Mouse (Mus musculus) regulatory T cell (primary cell): Measurements from ENCODE around the gene Omp.

Source experiments
- in situ Hi-C: fragments of 300-600 bp; cut with MboI, MseI; formaldehyde crosslinking; loops from one replicate; pipeline ENCODE4 v1.15.1; 2025; ENCODE audit warnings: high pct_unique_total_duplicates

Gene Omp

DNA sequence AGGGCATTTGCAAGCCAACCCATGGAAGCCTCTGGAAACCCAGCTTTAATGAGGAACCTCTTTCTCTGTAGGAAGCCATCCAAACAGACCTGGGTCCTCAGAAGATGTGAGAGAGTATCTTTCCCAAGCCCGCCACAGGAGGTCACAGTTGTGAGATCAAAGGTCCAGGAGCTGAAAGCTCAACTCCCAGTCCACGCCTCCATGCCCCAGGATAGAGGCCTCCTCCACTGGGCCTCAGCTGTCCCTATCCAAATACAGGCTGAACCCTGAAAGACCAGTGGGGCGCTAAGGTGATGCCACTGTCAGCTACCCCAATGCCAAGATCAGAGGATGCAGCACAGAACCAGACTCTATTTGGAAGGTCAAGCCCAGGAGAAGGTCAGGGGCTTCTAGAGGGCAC is 2.7 kb downstream of the Omp start:
- in situ Hi-C loops = no loop called here

DNA sequence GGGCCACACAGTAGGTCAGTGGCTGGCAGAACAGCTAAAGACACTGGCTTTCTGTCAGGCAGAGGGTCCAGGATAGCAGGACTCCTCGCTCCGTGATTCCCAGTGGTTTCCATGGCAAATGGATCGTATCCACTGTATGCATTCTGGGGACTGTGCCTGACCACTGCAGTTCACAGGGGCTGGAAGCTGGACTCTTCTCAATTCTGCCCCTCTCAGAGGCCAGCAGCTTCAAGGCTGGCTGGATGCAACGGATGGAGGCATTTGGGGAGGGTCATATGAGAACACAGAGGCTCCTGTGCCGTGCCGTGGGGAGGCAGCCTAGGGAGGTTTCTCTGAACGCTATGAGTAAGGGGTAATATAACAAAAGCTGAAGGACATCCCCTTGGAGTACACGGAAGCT is 3.1 kb downstream of the Omp start:
- in situ Hi-C loops = no loop called here

DNA sequence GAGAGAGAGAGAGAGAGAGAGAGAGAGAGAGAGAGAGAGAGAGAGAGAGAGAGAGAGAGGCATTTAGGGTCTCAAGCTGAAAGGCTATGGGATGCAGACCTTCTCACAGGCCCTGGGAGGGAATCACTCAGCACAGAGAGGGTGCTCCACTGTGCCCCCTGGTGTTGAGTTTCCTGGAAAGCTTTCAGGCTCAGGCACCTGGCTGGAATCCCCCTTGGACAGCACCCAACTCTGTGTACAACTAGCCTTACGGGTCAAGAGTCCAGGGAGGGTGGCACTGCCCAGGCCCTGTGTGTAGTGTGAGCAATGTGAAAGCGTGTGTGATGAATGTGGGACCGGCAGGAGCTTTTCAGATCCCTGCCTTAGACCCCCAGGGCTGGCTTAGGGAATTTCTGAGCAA is 4.1 kb downstream of the Omp start:
- in situ Hi-C loops = no loop called here

DNA sequence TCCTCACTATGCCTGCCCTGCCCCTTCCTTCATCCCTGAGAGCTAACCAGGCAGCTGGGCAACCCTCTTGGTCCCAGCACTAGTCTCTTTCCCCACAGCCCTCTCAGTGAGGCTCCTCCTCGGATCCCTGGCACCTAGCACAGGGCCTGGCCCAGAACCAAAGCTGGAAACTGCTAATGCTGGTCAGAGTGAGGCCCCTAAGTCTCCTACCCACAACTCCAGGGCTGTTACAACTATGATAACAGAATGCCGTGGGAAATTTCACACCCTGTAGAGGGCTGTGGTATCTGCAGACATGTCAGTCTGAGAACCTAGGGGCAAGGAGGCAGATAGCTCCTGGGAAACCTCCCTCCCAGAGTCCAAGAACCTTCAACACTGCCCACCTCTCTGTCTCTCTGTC is 4.7 kb downstream of the Omp start:
- in situ Hi-C loops = no loop called here

DNA sequence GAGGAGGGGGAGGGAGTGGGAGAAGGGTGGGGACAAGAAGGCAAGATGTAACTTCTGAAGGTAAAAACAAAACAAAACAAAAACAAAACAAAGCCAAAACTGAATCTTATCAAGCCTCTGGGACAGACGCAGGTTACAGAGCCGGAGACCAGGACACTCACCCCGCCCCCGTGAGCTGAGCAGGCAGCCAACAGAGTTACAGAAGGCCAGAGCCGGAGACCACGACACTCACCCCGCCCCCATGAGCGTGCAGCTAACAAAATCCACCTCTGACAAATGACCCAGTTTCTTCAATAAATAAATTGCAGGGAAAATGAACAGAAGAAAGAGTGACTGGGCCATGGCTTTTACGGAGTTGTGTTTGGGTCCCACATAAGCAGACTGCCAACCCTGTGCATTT is 6.1 kb downstream of the Omp start:
- in situ Hi-C loops = no loop called here

DNA sequence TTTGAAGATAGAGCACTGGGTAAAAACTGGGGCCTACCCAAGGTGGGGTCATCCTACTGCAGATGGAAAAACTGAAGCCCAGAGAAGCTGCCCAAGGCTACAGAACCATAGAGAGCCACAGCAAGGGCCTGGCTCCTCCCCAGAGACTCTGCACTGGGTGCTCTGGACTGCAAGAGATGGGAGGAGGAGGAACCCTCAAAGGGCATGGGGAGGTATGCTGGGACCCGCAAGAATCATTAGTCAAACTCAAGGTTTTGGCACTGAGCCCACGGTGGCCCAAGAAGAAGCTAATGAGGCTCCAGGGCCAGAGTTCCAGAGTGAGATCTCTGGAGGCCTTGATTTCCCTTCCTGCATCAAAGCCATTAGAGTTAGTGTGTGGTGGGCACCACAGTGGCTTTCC is 7.3 kb downstream of the Omp start:
- in situ Hi-C loops = no loop called here

DNA sequence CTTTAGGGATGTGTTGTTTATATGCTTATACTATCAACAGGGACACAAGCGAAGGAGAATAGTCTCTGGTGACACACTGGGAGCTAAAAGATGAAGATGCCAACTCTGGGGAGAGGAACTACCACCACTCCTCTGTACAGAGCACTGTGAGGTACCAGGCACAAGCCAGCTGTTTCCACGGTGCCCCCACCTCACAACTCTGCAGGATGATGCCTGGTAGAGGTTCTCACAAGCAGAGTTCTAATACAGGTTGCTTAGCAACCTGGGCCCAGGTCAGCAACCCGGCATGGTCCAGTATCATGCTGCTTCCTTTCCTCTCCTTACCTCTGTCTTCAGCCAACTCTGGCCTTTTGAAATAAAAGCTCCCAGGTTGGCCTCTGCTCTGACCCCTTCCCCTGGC is 7.7 kb downstream of the Omp start:
- in situ Hi-C loops = no loop called here

DNA sequence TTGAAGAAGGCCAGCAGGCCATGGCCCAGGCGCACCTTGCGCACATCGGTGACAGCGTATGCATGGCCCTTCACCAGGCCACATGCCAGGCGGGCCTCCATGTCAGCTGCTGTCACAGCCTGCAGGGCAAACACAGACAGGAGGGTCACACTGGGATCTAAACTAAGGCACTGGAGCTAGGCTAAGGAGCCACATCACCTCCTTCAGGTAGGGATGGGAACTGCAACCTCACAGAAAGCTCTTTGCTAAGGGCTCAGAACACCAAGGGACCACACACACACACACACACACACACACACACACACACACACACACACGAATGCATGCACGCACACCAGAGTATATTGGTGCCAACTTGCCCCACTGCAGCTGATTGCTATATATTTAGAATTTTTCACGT is 13.6 kb downstream of the Omp start:
- in situ Hi-C loops = no loop called here

DNA sequence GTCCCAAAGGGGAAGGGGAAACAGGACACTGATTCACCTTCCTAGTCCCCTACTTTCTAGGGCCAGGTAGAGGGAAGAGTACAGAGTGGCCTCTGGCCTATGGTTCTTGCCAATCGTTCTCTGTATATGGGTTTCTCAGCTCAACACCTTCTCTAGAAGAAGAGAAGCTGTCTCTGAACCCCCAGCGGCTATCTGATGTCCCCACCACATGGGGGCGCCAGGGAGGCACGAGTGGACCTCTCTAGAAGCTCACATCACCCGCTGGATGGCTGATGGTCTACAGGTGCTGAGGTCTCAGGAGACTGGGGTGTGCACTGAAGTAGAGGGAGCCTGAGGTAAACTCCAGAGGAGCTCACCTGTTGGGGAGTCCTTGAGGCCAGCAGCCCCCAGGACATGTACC is 19.8 kb downstream of the Omp start:
- in situ Hi-C loops = no loop called here

DNA sequence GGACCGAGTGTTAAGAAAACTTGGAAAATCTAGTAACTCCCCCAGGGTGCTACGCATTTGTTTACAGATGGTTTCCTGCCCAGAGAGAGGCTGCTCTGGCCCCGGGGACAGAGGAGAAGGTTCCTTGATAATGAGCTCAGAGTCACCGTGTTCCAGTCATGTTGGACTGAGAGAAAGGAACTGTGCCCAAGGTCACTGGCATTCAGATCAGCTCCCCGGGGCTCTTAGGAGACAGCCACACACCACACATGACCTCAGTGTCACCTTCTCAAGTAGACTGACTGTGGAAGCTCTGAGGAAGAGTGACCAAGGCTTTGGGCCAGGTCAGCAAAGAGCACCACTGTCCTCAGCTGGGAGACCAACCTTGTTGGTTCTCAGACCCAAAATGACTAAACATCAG is 20.6 kb downstream of the Omp start:
- in situ Hi-C loops = loop anchor here (5.0 kb wide), 1 partner anchor 377 kb away; no protein-coding TSS in a partner anchor

DNA sequence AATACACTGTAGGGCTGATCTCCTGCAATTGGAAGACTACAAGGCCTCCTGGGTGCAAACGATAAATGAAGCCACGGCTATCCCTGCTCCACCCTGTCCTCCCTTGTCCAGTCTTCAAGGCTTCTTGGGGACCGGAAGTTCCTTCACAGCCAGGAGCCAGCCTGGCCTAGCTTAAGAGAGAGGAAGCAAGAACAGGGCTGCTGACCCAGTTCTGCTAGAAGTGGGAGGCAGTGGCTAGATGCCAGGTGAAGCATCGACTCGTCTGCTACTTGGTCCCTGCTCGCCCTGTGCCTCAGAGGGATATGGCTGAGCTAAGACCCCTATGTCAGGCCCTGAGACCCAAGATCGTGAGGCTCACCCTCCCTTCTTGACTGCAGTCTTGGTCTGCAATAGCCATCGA is 23.6 kb downstream of the Omp start:
- in situ Hi-C loops = loop anchor here (5.0 kb wide), 1 partner anchor 374 kb away; no protein-coding TSS in a partner anchor

DNA sequence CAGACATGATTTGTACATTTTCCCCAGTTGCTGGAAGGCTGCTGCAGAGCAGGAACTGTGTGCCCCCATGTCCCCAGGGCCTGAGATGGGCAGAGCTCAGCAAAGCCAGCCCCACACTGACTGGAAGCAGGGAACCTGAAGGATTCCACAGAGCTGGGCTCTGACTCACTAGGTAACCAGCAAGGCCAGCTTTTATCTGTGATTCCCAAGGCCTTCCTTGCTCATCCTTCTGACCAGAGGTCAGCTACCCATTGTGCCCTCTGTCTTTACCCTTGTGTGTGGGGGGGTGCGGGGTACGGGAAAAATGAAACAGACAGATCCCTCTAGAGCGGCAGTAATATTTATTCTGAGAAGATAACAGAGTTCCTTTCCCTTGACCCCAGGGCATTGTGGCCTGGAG is 24.1 kb downstream of the Omp start:
- in situ Hi-C loops = loop anchor here (5.0 kb wide), 1 partner anchor 374 kb away; no protein-coding TSS in a partner anchor

DNA sequence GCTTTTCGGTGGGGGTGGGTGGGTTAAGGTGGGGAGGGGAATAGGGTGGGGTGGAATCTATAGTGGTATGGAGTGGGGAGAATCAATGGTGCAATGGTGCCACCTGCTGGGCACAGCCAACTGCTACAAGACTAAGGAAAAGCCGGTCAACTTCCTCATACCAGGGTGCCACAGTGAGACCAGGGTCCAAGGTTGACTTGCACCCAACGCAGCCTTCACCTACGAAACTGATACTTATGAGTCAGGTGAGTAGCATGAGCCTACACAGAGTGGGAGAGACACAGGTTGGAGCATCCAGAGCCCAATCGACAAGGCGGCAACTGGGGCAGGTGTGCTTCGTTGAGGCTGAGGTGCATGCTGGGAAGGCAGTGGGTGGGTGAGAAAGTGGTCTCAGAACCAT is 25.0 kb downstream of the Omp start:
- in situ Hi-C loops = loop anchor here (5.0 kb wide), 1 partner anchor 373 kb away; no protein-coding TSS in a partner anchor

DNA sequence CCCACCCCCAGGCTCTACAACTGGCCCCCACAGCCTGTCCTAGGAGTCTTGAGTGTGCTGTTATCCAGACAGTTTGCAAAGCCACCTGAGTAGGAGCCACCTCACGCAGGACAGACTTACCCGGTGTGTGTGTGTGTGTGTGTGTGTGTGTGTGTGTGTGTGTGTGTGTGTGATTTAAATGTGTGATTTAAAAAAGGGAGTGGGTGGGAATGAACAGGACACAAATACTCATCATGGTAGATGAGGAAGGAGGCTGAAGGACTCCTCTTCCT is 25.4 kb downstream of the Omp start:
- in situ Hi-C loops = loop anchor here (5.0 kb wide), 2 partner anchors 48 to 373 kb away; no protein-coding TSS in a partner anchor

DNA sequence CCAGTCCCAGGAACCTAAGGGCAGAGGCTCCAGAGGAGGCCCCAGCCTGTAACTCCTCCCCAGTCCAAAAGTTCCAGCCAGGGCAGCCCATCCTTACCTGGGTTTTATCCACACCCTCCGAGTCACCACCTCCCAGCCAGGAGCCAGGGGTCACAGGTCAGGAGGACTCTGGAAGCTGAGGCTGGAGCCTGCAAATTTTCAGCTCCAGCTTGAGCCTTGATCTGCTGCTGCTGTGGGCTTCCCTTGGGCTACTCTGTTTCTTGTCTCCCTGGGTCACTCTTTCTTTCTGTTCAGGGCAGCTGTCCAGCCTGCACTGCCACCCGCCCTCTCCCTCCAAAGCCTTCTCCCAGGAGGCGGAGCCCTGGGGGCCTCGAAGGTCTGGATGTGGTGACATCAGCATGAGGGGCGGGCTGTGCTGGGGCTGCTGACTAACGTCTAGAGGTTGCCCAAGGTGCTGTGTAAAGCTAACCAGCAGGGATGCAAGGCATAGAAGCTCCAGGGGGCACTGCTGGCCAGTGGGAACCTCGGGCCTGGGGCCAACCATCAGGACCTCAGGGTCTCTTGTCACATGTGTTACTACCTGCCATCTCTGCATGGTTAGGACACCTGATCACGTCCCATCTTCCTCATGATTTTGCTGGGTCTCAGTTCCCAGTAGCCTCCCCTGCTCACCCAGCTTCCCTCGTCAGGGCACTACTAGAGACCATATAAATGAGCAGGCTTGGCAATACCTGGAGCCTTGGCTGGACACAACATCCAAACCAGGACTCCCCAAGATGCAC is 25.9 kb downstream of the Omp start, which contains the start of gene Myo7a:
Gene Myo7a (minus strand): TSS at position 346 of the 782 bp plus-strand sequence.
- in situ Hi-C loops = loop anchor here (5.0 kb wide), 1 partner anchor 47 kb away; no protein-coding TSS in a partner anchor

DNA sequence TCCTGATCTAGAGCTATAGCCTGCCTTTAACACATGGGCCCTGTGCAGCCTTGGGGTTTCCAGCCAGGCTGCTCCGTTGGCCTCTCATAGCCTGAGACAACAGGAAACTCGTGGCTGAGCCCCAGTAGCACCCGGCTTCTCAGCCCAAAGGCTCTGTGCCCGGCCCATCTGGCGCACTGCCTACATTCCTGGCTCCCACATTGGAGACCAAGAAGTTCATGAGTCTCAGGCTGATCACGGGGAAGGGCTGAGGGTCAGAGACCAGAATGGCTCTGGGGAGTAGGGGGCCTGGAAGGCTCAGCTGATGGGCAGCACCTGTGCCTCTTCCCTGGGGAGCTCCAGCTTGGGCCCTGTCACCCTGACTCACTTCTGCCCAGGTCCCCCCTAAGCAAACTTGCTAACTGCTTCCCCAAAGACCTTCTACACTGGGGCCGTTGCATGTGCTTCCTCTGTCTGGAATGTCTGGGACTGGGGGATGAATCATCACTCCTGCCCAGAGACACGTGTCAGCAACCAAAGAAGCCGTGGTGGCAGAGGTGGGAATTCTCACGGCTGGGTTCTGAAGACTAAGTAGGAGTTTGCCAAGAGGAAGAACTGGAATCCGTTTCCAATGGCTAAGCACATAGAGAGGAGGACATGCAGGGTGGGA is 28.2 kb downstream of the Omp start:
- in situ Hi-C loops = loop anchor here (5.0 kb wide), 1 partner anchor 45 kb away; no protein-coding TSS in a partner anchor

DNA sequence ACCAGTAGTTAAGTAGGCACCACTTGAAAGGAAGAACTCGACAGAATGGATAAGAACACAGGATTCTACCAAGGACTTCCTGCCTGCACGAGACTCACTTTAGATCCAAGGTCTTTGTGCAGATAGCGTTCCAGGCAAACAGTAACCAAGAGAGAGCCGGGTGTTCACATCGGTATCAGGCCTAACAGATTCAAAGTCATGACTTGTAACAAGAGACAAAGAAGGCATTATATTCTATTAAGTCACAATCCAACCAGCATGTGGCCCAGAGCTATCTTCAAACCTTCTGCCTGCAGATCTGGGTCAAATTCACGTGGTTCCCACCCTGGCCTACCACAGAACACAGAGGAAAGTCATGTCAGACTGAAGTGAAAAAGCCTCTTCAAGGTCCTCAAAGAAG is 30.6 kb downstream of the Omp start:
- in situ Hi-C loops = loop anchor here (5.0 kb wide), 1 partner anchor 42 kb away; no protein-coding TSS in a partner anchor

DNA sequence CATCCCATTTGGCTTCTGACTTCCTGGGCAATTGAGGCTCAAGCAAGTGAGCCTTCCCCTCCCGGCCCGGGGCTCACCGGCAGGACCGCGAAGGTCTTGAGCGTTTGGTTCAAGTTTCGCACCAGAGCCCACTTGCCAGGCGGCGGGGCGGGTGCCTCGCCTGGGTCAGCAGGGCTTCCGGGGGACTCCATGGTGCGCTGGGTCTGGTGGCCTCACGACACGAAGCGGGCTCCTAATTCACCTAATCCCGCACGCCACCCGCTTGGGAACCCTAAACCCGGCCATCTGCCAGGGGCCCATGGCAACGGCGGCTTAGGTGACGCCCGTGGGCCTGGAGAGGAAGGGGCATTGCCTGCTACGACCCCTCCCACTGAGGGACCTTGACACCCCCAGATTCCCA is 34.1 kb downstream of the Omp start:
- in situ Hi-C loops = no loop called here

DNA sequence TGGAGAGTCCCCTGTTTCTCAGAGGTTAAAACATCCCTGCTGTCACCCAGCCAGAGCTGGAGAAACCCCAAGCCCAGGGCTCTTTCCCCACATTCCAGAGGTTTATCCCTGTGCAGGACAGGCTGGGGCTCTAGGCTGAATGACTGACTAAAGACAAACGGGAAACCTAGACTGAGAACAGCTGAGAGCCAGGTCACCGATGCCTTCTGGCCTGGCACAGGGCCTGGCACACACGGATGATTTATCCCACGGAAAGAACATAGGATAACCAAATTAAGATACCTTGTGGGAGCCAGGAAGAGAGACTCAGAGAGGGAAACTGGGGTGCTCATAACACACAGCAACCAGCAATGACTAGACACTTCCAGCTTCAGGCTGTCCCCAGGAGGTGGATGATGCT is 35.5 kb downstream of the Omp start:
- in situ Hi-C loops = no loop called here

DNA sequence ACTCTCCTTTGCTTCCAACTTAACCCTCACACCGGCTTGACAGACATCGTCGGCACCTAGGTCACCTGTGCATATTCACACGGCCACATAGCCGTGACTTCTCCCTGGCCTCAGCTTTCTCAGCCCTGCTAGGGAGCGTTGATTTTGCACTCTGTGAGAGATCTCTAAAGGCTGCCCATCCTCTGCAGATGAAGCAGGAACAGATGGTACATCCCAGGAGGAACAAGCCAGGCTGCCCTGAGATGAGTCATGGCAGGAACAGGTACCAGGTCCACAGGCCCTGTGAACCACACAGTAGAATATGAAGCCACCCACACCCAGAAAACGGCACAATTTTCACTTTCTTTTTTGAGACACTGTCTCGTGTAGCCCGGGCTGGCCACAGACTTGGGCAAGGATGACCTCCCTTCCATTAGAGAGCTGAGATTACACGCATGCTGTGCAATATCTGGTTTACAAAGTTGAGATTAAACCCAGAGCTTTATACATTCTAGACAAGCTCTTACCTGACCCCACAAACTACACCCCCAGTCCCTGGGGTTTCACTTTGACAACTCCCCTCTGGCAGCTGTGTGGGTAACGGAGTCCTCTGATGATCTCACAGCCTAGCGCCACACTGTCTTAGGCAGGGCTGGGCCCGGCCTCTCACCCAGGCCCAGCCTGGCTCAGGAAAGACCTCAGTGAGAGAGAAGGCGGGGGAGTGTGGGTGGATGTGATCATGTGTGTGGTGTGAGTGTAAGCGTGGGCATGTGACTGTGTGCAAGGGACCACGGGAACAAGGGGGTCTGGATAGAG is 36.5 kb downstream of the Omp start:
- in situ Hi-C loops = no loop called here

DNA sequence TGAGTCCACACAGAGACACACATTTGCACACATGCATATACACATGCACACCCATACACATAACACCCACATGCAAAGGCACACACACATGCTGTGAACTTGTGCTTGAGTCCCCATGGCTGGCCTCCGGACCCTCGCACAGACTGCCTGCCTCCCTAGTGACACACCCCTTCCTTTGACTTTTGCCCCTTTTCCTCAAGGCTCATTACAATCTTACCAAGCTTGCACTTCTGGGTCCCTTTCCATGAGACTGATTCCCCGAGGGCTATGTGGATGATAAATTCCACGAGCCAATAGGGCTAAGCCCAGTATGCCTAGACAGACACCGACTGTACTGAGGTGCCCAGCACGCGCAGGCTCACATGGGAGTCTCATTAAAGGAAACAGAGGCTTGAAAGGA is 39.0 kb downstream of the Omp start:
- in situ Hi-C loops = no loop called here
